Mouse (Mus musculus) B cell, adult 2 months (primary cell): ENCODE results near the gene H1fnt.

Experiments used
- DNase-seq, 2 experiments: peaks; one replicate each; pipeline ENCODE4 v3.0.0; 2022

Gene H1fnt

DNA sequence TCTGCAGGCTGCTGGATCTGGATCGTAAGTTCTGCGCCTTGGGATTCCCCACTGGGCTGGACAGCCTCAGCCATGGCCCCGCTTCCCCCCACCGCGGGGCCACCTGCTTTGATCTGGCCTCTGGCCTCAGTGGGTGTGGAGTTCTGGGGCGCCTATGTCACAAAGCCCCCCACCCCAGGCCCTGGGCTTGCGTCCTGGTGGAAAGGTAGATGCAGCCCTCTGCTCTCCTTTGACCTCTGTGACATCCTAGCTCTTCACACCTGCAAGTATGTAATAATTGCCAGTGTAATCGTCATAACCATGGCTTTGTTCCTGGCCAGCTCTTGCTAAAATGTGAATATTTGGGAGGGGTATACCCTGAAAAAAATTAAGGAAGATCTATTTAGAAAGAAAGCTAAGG is at the start of gene H1fnt:
TSS of gene H1fnt (minus strand) at position 101 of the 400 bp plus-strand sequence.
- no peak for DNase-seq

- DNase-seq = no peak
Measured at GRCm38 (mm10) chr15:98295628-98296551, 38.8 kb upstream of the H1fnt start, which contains the start of gene Zfp641. Zfp641 (minus strand) TSS chr15:98296161.

- no peak for DNase-seq
Measured at GRCm38 (mm10) chr15:98293651-98294050, 36.6 kb upstream of the H1fnt start.

- DNase-seq = no peak
Measured at GRCm38 (mm10) chr15:98288566-98288965, 31.5 kb upstream of the H1fnt start.

DNA sequence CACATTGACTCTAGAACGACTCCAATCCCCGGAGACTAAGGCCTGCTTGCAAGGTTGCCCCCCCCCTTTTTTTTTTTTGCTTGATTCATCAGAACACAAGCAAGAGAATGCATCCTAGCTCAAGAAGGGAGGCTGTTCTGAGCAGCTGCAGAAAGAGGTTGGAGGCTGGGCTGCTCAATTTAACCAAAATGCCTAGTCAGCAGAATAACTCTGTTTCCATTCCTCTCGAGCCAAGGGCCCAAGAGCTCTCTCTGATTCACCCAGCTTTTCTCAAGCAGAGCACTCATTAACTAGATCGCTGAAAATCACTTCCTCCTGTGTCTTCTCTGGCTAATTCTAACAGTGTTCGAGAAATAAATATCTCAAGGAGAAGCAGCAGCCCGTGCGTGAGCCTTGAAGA is 29.3 kb upstream of the H1fnt start:
- no peak for DNase-seq

DNA sequence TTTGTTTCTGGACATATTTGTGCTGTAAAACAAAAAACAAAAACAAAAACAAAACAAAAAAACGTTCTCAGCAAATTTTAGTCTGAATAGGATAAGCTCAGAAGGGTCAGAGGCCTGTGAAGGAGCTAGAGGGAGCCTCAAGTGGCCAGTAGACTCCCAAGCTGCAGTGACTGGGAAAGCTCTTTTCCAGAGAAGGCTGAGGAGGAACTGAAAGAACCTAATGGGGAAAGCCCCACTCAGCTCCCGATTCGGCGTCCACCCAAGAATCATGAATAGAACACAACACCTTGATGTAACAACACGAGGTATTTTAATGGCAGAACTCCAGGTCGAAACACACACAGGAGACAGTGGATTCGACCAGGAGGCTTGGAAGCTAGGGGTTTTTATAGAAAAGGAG is 683 bp upstream of the H1fnt start:
- no peak for DNase-seq

- DNase-seq = no peak
Measured at GRCm38 (mm10) chr15:98256271-98256670, 822 bp downstream of the H1fnt start.

DNA sequence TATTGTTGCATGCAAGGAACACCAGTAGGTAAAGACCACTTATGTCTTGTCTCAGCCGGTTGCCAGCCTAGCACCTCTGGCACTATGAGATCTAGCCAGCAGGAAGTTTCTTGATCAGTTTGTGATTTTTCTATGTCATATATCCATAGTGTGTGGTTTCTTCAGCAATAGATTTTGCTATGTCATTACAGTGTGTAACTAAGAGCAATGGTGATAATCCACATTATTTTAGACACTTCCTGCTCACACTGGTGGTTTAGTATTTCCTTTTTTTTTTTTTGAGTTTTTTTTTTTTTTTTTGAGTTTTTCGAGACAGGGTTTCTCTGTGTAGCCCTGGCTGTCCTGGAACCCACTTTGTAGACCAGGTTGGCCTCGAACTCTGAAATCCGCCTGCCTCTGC is 21.7 kb downstream of the H1fnt start:
- no peak for DNase-seq

GRCm38 (mm10) chr15:98234350-98234749 is 22.7 kb downstream of the H1fnt start, which contains the start of gene Olfr286:
Olfr286 (minus strand) TSS chr15:98234450.
- no peak for DNase-seq

GRCm38 (mm10) chr15:98226096-98226495 is 31.0 kb downstream of the H1fnt start:
- no peak for DNase-seq

- no peak for DNase-seq
Measured at GRCm38 (mm10) chr15:98225610-98226009, 31.5 kb downstream of the H1fnt start.

GRCm38 (mm10) chr15:98222377-98222776 is 34.7 kb downstream of the H1fnt start:
- DNase-seq = no peak

GRCm38 (mm10) chr15:98220877-98221276 is 36.2 kb downstream of the H1fnt start, which contains the start of the genes Gm44579 and Olfr287:
Gm44579 (minus strand) TSS chr15:98220977.
Olfr287 (minus strand) TSS chr15:98221056.
- no peak for DNase-seq

DNA sequence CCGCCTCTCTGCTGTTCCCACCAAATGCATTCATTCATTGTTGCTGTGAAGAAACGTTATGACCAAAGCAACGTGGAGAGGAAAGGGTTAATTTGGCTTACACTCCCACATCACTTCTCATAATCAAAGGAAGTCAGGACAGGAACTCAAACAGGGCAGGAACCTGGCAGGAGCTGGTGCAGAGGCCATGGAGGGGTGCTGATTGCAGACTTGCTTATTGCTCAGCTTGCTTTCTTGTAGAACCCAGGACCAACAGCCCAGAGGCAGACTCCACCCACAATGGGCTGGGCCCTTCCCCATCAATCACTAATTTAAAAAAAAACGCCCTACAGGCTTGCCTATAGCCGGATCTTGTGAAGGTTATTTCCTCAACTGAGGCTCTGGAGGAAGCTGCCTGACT is 43.0 kb downstream of the H1fnt start:
- no peak for DNase-seq

DNA sequence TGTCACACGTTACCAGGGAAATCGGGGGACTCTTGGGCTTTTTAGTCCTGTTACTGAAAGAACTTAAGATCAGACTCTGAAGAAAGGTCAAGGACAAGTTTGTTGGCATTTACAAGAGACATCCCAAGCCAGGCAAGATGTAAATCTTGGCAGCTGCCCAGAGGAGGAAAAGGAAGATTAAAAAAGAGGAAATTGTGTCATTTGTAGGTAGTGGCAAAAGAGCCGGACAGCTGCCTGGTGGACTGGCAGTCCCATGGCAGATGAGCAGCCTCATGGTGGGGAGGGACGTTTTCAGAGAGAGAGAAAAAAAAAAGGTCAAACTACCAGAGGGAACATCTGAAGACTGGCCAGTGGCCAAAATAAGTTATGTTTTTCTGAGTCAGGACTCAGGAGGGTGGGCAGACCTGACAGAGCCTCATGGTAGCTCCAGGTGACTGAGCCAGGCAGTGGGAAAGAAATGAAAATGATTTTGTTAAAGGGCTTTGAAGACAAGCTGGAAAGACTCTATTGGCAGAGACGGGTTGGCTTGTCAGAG is 43.7 kb downstream of the H1fnt start:
- no peak for DNase-seq

DNA sequence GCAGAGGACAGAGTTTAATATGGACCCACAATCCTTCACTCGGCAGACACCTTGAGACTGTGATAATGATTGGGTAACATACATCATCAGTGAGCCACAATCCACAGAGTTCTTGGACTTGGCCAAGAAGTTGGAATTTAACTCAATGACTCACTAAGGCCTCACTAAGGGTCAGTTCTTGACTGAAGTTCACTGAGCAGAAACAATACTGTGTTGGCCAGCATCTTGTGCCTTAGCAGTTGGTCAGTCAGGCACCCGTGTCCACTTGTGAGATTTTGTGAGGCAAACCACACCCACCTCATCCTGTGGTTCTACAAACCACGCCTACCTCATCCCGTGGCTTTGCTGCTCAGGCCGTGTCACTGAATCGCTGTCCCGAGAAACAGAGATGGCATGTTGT is 47.4 kb downstream of the H1fnt start:
- DNase-seq = no peak
